In the genomic region with DNA sequence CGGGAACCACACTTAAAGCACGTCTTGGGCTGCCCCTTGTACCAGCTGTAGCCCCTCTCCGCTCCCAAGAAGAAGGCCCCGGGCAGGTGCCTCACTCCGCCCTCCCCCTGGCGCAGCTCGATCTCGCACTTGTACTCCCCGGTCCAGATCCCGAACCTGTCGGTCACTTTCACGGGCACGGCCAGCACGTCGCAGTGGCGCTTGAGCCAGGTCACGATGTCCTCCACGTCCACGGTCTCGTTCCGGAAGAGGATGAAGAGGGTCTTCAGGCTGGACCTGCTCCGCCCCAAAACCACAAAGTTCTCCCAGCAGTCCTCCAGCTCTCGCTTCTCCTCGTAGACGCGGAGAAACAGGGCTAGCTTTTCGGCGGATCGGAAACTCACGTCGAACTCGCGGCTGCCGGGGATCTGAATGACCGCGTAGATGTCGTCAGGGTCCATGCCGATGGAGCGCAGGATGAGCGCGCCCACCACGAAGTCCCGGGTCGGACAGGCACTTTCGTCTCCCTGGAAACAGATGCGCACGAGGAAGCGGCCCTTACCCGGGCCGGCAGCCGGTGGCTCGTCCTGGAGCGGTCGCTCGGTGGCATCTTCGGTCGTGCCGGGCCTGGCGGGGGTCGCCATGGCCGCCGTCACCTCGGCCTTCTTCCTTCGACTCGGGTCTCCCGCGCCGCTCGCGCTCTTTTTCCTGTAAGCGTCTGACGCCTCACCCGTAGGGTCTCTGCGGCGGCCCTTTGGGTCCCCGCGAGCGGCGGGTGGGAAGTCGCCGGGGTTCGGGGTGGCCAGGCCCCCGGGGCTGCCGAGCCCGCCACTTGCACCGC, we compare ENCODE assay signal across 8 mouse cellular contexts. TPM values are rescaled to one million over a fixed set of nuclear protein-coding genes. Genes with fewer than 3 reads are reported as not detected.
DNase-seq lines count a peak whose midpoint lies in the region; ATAC-seq and TF ChIP-seq lines count a peak whose summit lies in the region.

No protein-coding gene starts in this region.

- under 1% methylated on average over 74 of the region's 86 CpGs for WGBS in forebrain, embryonic 14.5 days
- under 1% methylated on average over 86 of the region's 86 CpGs for WGBS in intestine, embryonic 16.5 days
- WGBS in liver, postnatal 0 days (ENCODE audit: insufficient replicate concordance) = 1% methylated on average over 82 of the region's 86 CpGs

- H3K4me3 ChIP-seq in forebrain, embryonic 14.5 days (ENCODE audit: low read depth, low read length) = peak overlapping the region; percentile 94
- H3K4me3 ChIP-seq in intestine, embryonic 16.5 days (ENCODE audit: low read length) = peak overlapping the region; percentile 92
- H3K4me3 ChIP-seq in liver, postnatal 0 days (ENCODE audit: low read depth, low read length) = peak overlapping the region; percentile 89

- TF ChIP-seq EP300 in liver, postnatal 0 days (IDR thresholded peaks at IDR 0.05; ENCODE audit: low read depth) = no peak

- H3K36me3 ChIP-seq in forebrain, embryonic 14.5 days (ENCODE audit: control insufficient read depth, insufficient read depth, low read length) = no peaks in the 10 kb centered on the region
- H3K36me3 ChIP-seq in intestine, embryonic 16.5 days (ENCODE audit: control insufficient read depth, insufficient read depth, low read length) = no peaks in the 10 kb centered on the region
- no peaks in the 10 kb centered on the region for H3K36me3 ChIP-seq in liver, postnatal 0 days (replicated peaks; ENCODE audit: insufficient read depth, low read length)

- peaks cover 20% of the 10 kb centered on the region for H3K4me1 ChIP-seq in forebrain, embryonic 14.5 days (ENCODE audit: control insufficient read depth, insufficient read depth, low read length)
- H3K4me1 ChIP-seq in intestine, embryonic 16.5 days (ENCODE audit: control insufficient read depth, insufficient read depth, low read length) = peaks cover 19% of the 10 kb centered on the region
- H3K4me1 ChIP-seq in liver, postnatal 0 days (ENCODE audit: insufficient read depth) = peaks cover 34% of the 10 kb centered on the region

- H3K27ac ChIP-seq in forebrain, embryonic 14.5 days (ENCODE audit: low read depth, low read length) = peak overlapping the region; percentile 94
- peak overlapping the region; percentile 88 for H3K27ac ChIP-seq in intestine, embryonic 16.5 days (ENCODE audit: low read length)
- H3K27ac ChIP-seq in liver, postnatal 0 days (ENCODE audit: low read depth) = peak overlapping the region; percentile 89

- peak overlapping the region; percentile 99 for H3K9ac ChIP-seq in forebrain, embryonic 14.5 days (ENCODE audit: low read length)
- H3K9ac ChIP-seq in intestine, embryonic 16.5 days (ENCODE audit: low read depth, low read length) = peak overlapping the region; percentile 99
- H3K9ac ChIP-seq in liver, postnatal 0 days (replicated peaks) = peak overlapping the region; percentile 94

- DNase-seq in right cerebral cortex, postnatal 14 days = peak; percentile 41
- DNase-seq in right cerebral cortex, postnatal 4 days = no peak
- DNase-seq in cerebellum, adult 11-12 months = peak; percentile 60
- peak; percentile 50 for DNase-seq in forebrain, embryonic 14.5 days (ENCODE audit: low spot score)
- peak; percentile 60 for DNase-seq in liver, postnatal 0 days
- DNase-seq in ovary, postnatal 36 days (ENCODE audit: low spot score) = peak; percentile 54
- DNase-seq in MN1 (ENCODE audit: low spot score) = no peak

- TF ChIP-seq CTCF in liver, postnatal 0 days (IDR thresholded peaks at IDR 0.05; ENCODE audit: low read depth) = no peak

- no peaks in the 10 kb centered on the region for H3K9me3 ChIP-seq in forebrain, embryonic 14.5 days (replicated peaks; ENCODE audit: control insufficient read depth, low read length)
- H3K9me3 ChIP-seq in intestine, embryonic 16.5 days (ENCODE audit: control insufficient read depth, low read length) = peaks cover 8% of the 10 kb centered on the region
- 0 out of 2 replicates have a peak, but pooled peaks cover 3% of the 10 kb centered on the region for H3K9me3 ChIP-seq in liver, postnatal 0 days (ENCODE audit: low read length)

- H3K27me3 ChIP-seq in forebrain, embryonic 14.5 days (replicated peaks; ENCODE audit: control insufficient read depth, insufficient read depth, low read length) = no peaks in the 10 kb centered on the region
- H3K27me3 ChIP-seq in intestine, embryonic 16.5 days (replicated peaks; ENCODE audit: control insufficient read depth, insufficient read depth, low read length) = no peaks in the 10 kb centered on the region
- no peaks in the 10 kb centered on the region for H3K27me3 ChIP-seq in liver, postnatal 0 days (ENCODE audit: insufficient read depth, low read length)

- H3K4me2 ChIP-seq in forebrain, embryonic 14.5 days (ENCODE audit: low read length) = peak overlapping the region; percentile 86
- peak overlapping the region; percentile 80 for H3K4me2 ChIP-seq in intestine, embryonic 16.5 days (ENCODE audit: low read depth, low read length)
- peak overlapping the region; percentile 89 for H3K4me2 ChIP-seq in liver, postnatal 0 days (ENCODE audit: low read depth, low read length)

- peak; percentile 13 for ATAC-seq in forebrain, embryonic 14.5 days
- peak; percentile 12 for ATAC-seq in intestine, embryonic 16.5 days
- peak; percentile 40 for ATAC-seq in liver, postnatal 0 days

RNA-seq across cellular contexts. Expression of a gene that starts 0.9 kb away (rescaled TPM):
- polyA plus RNA-seq in forebrain, embryonic 14.5 days (2014; fragmentation: Nextera tagmentation; extraction: Ambion mirVana) = 17.3 and 18.2 TPM in 2 replicates
- 20.7 and 21.2 TPM in 2 replicates for polyA plus RNA-seq in intestine, embryonic 16.5 days (2015; fragmentation: Nextera tagmentation; extraction: Ambion mirVana)
- polyA plus RNA-seq in liver, postnatal 0 days (2015; fragmentation: Nextera tagmentation; extraction: Ambion mirVana) = 6.4 and 7.4 TPM in 2 replicates

RNA-seq across cellular contexts. Expression of a gene that starts 1.4 kb away (rescaled TPM):
- polyA plus RNA-seq in forebrain, embryonic 14.5 days (2014; fragmentation: Nextera tagmentation; extraction: Ambion mirVana) = 2.3 and 2.8 TPM in 2 replicates
- 0.54 and 0.79 TPM in 2 replicates for polyA plus RNA-seq in intestine, embryonic 16.5 days (2015; fragmentation: Nextera tagmentation; extraction: Ambion mirVana)
- polyA plus RNA-seq in liver, postnatal 0 days (2015; fragmentation: Nextera tagmentation; extraction: Ambion mirVana) = 0.13 and 0.42 TPM in 2 replicates

RNA-seq across cellular contexts. Expression of a gene that starts 16.1 kb away (rescaled TPM):
- polyA plus RNA-seq in forebrain, embryonic 14.5 days (2014; fragmentation: Nextera tagmentation; extraction: Ambion mirVana) = 18.2 and 21.8 TPM in 2 replicates
- polyA plus RNA-seq in intestine, embryonic 16.5 days (2015; fragmentation: Nextera tagmentation; extraction: Ambion mirVana) = 3.5 and 3.6 TPM in 2 replicates
- 1.2 and 1.3 TPM in 2 replicates for polyA plus RNA-seq in liver, postnatal 0 days (2015; fragmentation: Nextera tagmentation; extraction: Ambion mirVana)

RNA-seq across cellular contexts. Expression of a gene that starts 37.5 kb away (rescaled TPM):
- 18.9 and 21.8 TPM in 2 replicates for polyA plus RNA-seq in forebrain, embryonic 14.5 days (2014; fragmentation: Nextera tagmentation; extraction: Ambion mirVana)
- 2.5 and 2.7 TPM in 2 replicates for polyA plus RNA-seq in intestine, embryonic 16.5 days (2015; fragmentation: Nextera tagmentation; extraction: Ambion mirVana)
- not detected in 2 replicates for polyA plus RNA-seq in liver, postnatal 0 days (2015; fragmentation: Nextera tagmentation; extraction: Ambion mirVana)

RNA-seq across cellular contexts. Expression of a gene that starts 50.4 kb away (rescaled TPM):
- not detected in 2 replicates for polyA plus RNA-seq in forebrain, embryonic 14.5 days (2014; fragmentation: Nextera tagmentation; extraction: Ambion mirVana)
- not detected in 2 replicates for polyA plus RNA-seq in intestine, embryonic 16.5 days (2015; fragmentation: Nextera tagmentation; extraction: Ambion mirVana)
- polyA plus RNA-seq in liver, postnatal 0 days (2015; fragmentation: Nextera tagmentation; extraction: Ambion mirVana) = not detected in 2 replicates

Comparison
In these comparisons a context has a peak if more than half of its experiments do, and no peak if none do; other contexts are left out.
1. DNase-seq: peak in right cerebral cortex, postnatal 14 days (single experiment), cerebellum, adult 11-12 months (single experiment), forebrain, embryonic 14.5 days (single experiment), liver, postnatal 0 days (single experiment) and ovary, postnatal 36 days (single experiment); none in right cerebral cortex, postnatal 4 days (single experiment) and MN1 (single experiment).
2. Peak in every context shown above with its lines, with median percentiles within 50 percentile points of each other: ATAC-seq, H3K27ac ChIP-seq, H3K4me2 ChIP-seq, H3K4me3 ChIP-seq and H3K9ac ChIP-seq.